Mouse (Mus musculus): ENCODE results near the gene Lypla2. TPM values are rescaled to one million over a fixed set of nuclear protein-coding genes. Genes with fewer than 3 reads are reported as not detected.

Lypla2 gene
- polyA plus RNA-seq, 1 experiment, result 90.8 TPM

DNA sequence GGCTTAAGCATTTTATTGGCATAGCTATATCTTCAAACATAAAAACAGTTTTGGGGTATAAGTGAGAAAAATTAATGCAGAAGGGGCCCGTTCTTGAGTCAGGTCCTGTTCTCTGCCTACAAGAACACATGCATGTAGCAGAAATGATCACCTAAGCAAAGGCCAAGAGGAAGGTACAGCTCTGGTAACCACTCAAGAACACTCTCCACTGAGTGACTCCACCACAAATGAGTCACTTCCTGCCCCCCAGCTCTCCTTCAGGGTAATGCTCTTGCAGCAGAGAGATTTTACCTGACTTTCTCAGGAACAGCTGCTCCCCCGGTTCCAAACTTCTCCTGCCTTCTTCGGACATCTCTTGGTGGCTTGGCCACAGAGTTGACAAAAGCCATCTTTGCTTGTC lies 34.4 kb upstream of the Lypla2 start:
- Histone ChIP-seq H3K4me1 (ENCODE audit: control insufficient read depth, insufficient read depth, low read length) (peaks cover 4% of the 10 kb centered on the region; the same call in 1 of the 2 replicates), H3K27me3 (replicated peaks; ENCODE audit: control insufficient read depth, insufficient read depth, low read length) (no peaks in the 10 kb centered on the region), H3K4me3 (ENCODE audit: insufficient read depth, low read depth, low read length) (no peak overlapping the region), H3K36me3 (ENCODE audit: control insufficient read depth, insufficient read depth, low read length) (peaks cover 17% of the 10 kb centered on the region), H3K27ac (ENCODE audit: insufficient read depth, low read depth, low read length) (no peak overlapping the region)
- no peak for DNase-seq
- TF ChIP-seq CTCF (conservative IDR thresholded peaks at IDR 0.05; ENCODE audit: insufficient read depth, insufficient read length, low read depth, low read length) (no peak), POLR2A (IDR thresholded peaks at IDR 0.05; ENCODE audit: low read depth, low read length) (no peak)
- WGBS, result 88% methylated on average over 3 of the region's 3 CpGs

DNA sequence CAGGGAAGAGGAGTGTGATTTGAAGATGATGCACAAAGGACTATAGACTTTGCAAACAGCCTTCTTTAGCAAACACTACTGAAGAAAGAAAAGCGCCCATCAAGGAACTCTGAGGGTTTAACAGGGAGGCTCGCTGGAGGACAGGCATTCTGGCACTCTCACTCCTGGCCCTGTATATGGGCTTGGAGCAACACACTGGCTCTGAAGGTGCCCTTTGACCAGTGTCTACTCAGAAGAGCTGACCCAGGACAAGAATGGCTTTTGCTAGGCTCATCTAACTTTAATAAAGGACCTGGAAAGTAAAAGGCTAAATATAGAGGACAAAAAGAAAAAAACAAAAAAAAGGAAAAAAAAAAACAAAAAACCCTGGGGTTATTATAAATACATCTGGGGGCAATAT lies 32.5 kb upstream of the Lypla2 start:
- Histone ChIP-seq H3K27ac (ENCODE audit: insufficient read depth, low read depth, low read length) (no peak overlapping the region), H3K36me3 (ENCODE audit: control insufficient read depth, insufficient read depth, low read length) (peaks cover 12% of the 10 kb centered on the region), H3K27me3 (replicated peaks; ENCODE audit: control insufficient read depth, insufficient read depth, low read length) (no peaks in the 10 kb centered on the region), H3K4me3 (ENCODE audit: insufficient read depth, low read depth, low read length) (no peak overlapping the region), H3K4me1 (ENCODE audit: control insufficient read depth, insufficient read depth, low read length) (peaks cover 4% of the 10 kb centered on the region; the same call in 1 of the 2 replicates)
- peak; percentile 66 for DNase-seq
- no peak for TF ChIP-seq CTCF (conservative IDR thresholded peaks at IDR 0.05; ENCODE audit: insufficient read depth, insufficient read length, low read depth, low read length)
- no peak for TF ChIP-seq POLR2A (IDR thresholded peaks at IDR 0.05; ENCODE audit: low read depth, low read length)
- 68% methylated on average over 2 of the region's 2 CpGs for WGBS

DNA sequence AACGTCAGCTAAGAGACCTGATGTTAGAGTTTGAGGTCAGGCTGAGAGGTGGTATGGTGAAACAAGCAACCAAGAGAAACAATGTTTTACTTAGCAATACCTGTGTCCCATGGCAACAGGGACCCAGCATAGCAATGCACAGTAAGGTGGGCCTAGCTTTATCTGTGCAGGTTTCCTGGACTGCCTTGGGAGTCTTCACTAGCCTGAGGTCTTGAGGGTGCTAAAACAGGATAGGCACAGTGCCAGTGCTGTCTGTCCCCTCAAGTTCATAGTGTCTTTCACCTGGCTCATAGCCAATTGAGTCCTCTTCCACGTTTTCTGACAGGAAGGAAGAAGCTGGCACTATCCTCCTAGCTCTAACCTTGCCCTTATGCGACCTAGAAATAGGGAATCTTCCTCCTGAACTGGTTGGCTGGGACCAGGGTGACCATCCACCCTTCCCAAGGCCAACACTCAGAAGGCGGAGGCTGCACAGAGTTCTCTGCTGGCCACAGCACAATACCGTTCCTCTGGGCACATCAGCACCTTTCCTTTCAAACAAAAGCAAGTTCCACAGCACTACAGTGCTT lies 31.8 kb upstream of the Lypla2 start:
- Histone ChIP-seq H3K36me3 (ENCODE audit: control insufficient read depth, insufficient read depth, low read length) (peaks cover 12% of the 10 kb centered on the region), H3K4me3 (ENCODE audit: insufficient read depth, low read depth, low read length) (no peak overlapping the region), H3K27me3 (replicated peaks; ENCODE audit: control insufficient read depth, insufficient read depth, low read length) (no peaks in the 10 kb centered on the region), H3K27ac (ENCODE audit: insufficient read depth, low read depth, low read length) (no peak overlapping the region), H3K4me1 (ENCODE audit: control insufficient read depth, insufficient read depth, low read length) (peaks cover 4% of the 10 kb centered on the region; the same call in 1 of the 2 replicates)
- no peak for DNase-seq
- TF ChIP-seq POLR2A (IDR thresholded peaks at IDR 0.05; ENCODE audit: low read depth, low read length) (no peak), CTCF (conservative IDR thresholded peaks at IDR 0.05; ENCODE audit: insufficient read depth, insufficient read length, low read depth, low read length) (no peak)
- 71% methylated on average over 5 of the region's 5 CpGs for WGBS

DNA sequence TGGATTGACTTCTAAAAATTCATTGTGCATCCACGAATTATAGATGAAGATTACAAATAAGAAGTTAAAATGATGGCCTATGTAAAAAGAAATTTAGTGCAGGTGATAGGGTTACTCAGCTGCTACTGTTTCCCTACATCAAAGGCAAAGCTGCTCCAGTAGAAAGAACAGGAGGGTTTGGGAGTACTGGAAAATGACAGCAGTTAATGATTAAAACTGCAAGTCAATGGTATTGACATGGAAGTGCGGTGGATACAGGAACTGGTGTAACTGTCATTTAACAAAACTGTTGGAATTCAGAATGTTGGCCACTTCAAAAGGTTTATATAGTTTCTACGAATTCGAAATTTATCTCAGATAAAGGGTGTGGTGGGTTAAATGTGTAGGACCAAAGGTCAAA lies 22.7 kb upstream of the Lypla2 start:
- H3K36me3 ChIP-seq (ENCODE audit: control insufficient read depth, insufficient read depth, low read length), result no peaks in the 10 kb centered on the region
- DNase-seq, result no peak
- WGBS, result 81% methylated on average over 4 of the region's 4 CpGs
- TF ChIP-seq CTCF (conservative IDR thresholded peaks at IDR 0.05; ENCODE audit: insufficient read depth, insufficient read length, low read depth, low read length) (no peak), POLR2A (IDR thresholded peaks at IDR 0.05; ENCODE audit: low read depth, low read length) (no peak)
- no peak overlapping the region for H3K4me3 ChIP-seq (ENCODE audit: insufficient read depth, low read depth, low read length)
- no peaks in the 10 kb centered on the region for H3K27me3 ChIP-seq (replicated peaks; ENCODE audit: control insufficient read depth, insufficient read depth, low read length)
- no peaks in the 10 kb centered on the region for H3K4me1 ChIP-seq (ENCODE audit: control insufficient read depth, insufficient read depth, low read length)
- H3K27ac ChIP-seq (ENCODE audit: insufficient read depth, low read depth, low read length), result no peak overlapping the region

DNA sequence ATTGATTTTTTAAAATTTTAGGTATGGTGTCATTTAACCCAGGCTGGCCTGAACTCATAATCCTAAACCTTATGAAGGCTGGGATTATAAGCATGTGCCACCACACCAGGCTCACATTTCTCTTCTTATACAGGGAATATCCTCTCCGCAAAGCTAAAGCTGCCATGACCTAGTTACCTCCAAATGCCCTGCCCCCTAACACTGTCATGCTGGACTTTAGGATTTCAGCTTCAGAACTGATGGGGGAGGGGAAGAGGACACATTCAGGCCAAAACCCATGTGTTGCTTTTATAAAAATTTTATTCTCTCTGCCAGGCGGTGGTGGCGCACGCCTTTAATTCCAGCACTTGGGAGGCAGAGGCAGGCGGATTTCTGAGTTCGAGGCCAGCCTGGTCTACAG lies 21.5 kb upstream of the Lypla2 start:
- 93% methylated on average over 6 of the region's 6 CpGs for WGBS
- Histone ChIP-seq H3K4me3 (ENCODE audit: insufficient read depth, low read depth, low read length) (no peak overlapping the region), H3K4me1 (ENCODE audit: control insufficient read depth, insufficient read depth, low read length) (no peaks in the 10 kb centered on the region), H3K36me3 (ENCODE audit: control insufficient read depth, insufficient read depth, low read length) (no peaks in the 10 kb centered on the region), H3K27me3 (replicated peaks; ENCODE audit: control insufficient read depth, insufficient read depth, low read length) (no peaks in the 10 kb centered on the region), H3K27ac (ENCODE audit: insufficient read depth, low read depth, low read length) (no peak overlapping the region)
- TF ChIP-seq POLR2A (IDR thresholded peaks at IDR 0.05; ENCODE audit: low read depth, low read length) (no peak), CTCF (conservative IDR thresholded peaks at IDR 0.05; ENCODE audit: insufficient read depth, insufficient read length, low read depth, low read length) (no peak)
- DNase-seq, result no peak

DNA sequence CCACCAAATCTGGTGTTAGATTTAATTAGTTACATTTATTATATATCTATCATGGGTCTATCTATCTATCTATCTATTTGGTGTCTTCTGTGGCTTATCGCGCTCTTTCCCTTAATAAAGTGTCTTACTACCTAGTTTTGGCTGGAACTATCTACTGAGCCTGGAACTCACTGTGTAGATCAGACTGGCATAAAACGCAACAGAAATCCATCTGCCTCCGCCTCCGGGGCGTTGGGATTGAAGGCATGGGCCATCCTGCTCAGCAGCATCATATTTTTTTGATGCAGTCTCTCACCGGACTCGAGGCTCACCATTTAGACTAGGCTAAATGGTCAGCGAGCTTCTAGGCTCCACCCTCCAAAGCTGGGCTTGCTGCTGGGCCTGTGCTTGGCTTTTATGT lies 15.3 kb upstream of the Lypla2 start:
- 63% methylated on average over 9 of the region's 9 CpGs for WGBS
- Histone ChIP-seq H3K27ac (ENCODE audit: insufficient read depth, low read depth, low read length) (no peak overlapping the region), H3K4me3 (ENCODE audit: insufficient read depth, low read depth, low read length) (no peak overlapping the region; the same call in 1 of the 2 replicates), H3K36me3 (ENCODE audit: control insufficient read depth, insufficient read depth, low read length) (no peaks in the 10 kb centered on the region), H3K4me1 (ENCODE audit: control insufficient read depth, insufficient read depth, low read length) (0 out of 2 replicates have a peak, but pooled peaks cover 2% of the 10 kb centered on the region), H3K27me3 (replicated peaks; ENCODE audit: control insufficient read depth, insufficient read depth, low read length) (no peaks in the 10 kb centered on the region)
- TF ChIP-seq POLR2A (IDR thresholded peaks at IDR 0.05; ENCODE audit: low read depth, low read length) (no peak), CTCF (conservative IDR thresholded peaks at IDR 0.05; ENCODE audit: insufficient read depth, insufficient read length, low read depth, low read length) (no peak)
- no peak for DNase-seq

DNA sequence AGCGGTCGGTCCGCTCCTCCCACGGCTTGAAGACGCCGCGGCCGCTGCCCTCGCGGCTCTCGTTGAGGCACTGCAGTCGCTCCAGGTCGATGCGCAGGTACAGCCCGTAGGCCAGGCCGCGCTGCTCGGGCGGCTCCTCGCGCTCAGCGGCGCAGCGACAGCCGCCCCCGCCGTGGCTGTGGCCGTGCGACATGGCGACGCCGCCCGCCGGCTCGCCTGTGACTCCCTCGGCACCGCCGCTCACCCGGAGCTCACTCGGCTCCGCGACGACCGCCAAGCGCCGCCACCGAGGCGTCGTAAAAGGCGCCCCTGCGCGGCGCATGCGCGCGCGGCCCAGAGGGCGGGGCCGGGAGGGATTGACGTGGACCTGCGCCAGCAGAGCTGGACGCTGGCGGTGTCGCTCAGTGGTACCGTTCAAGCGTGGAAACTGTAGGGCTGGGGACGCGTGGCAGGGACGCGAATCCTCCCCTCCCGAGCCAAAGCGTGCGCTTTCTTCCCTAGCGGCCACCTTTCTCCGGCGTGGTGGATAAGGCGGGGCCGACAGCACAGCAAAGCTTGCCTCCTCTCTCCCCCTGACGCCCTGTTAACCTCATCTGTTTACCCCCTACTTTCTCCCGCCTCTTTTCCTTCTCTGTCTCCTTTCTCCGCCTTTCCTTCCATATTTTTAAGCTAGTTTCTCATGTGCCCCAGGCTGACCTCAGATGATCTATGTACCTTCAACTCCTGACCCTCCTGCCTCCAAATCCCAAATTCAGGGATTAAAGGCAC lies 14.7 kb upstream of the Lypla2 start, which contains the start of gene Pithd1:
Pithd1 (minus strand) TSS at position 322 of the 768 bp plus-strand sequence.
- Histone ChIP-seq H3K4me3 (ENCODE audit: insufficient read depth, low read depth, low read length) (peak within 1 kb of the TSS; percentile 76), H3K4me1 (ENCODE audit: control insufficient read depth, insufficient read depth, low read length) (0 out of 2 replicates have a peak, but pooled peaks cover 2% of the 10 kb centered on the region), H3K27me3 (replicated peaks; ENCODE audit: control insufficient read depth, insufficient read depth, low read length) (no peaks in the 10 kb centered on the region), H3K36me3 (ENCODE audit: control insufficient read depth, insufficient read depth, low read length) (no peaks in the 10 kb centered on the region), H3K27ac (ENCODE audit: insufficient read depth, low read depth, low read length) (peak within 1 kb of the TSS; percentile 86)
- WGBS, result under 1% methylated on average over 79 of the region's 81 CpGs
- peak; percentile 95 for DNase-seq
- TF ChIP-seq CTCF (conservative IDR thresholded peaks at IDR 0.05; ENCODE audit: insufficient read depth, insufficient read length, low read depth, low read length), result no peak
- no peak for TF ChIP-seq POLR2A (IDR thresholded peaks at IDR 0.05; ENCODE audit: low read depth, low read length)

All from kidney, adult 2 months (tissue).